Mouse (Mus musculus) liver, adult (tissue): ENCODE results near the gene Vmn1r49.
"Not testable (repeated sequence)": the region's sequence is repeated elsewhere in the genome, so short reads cannot be mapped to it uniquely, and the experiment has no call there.

Experiments used
- GATA4 ChIP-seq: IDR thresholded peaks from 2 replicates; pipeline ENCODE4 v1.6.1; 2014; ENCODE audit warnings: mild to moderate bottlenecking, low read length; ENCODE audit not compliant: insufficient replicate concordance

Vmn1r49 gene

GRCm38 (mm10) chr6:90078406-90078805 lies at the start of gene Vmn1r49:
Gene Vmn1r49 (minus strand): TSS chr6:90078506.
- TF ChIP-seq GATA4, result no peak

GRCm38 (mm10) chr6:90122296-90122695 lies 44.0 kb upstream of the Vmn1r49 start, which contains the start of gene Vmn1r51:
Gene Vmn1r51 (plus strand): TSS chr6:90122596.
- TF ChIP-seq GATA4, result not testable (repeated sequence)

- TF ChIP-seq GATA4, result no peak
These were observed 22.8 kb upstream of the Vmn1r49 start, which contains the start of gene Vmn1r50 for GRCm38 (mm10) chr6:90101130-90101529. Gene Vmn1r50 (plus strand): TSS chr6:90101430.

GRCm38 (mm10) chr6:90100566-90100965 lies 22.3 kb upstream of the Vmn1r49 start:
- no peak for TF ChIP-seq GATA4

- TF ChIP-seq GATA4, result not testable (repeated sequence)
These were observed 41.6 kb downstream of the Vmn1r49 start, which contains the start of gene Vmn1r48 for GRCm38 (mm10) chr6:90036741-90037140. Gene Vmn1r48 (minus strand): TSS chr6:90036841.
